Mouse (Mus musculus) heart, embryonic 14.5 days (tissue): ENCODE measurements around the gene Cd6. TPM values are rescaled to one million over a fixed set of nuclear protein-coding genes. Genes with fewer than 3 reads are reported as not detected.

Source experiments
- ATAC-seq: fragments of 200-750 bp; cut with Nextera tagmentation; 2 replicates; pipeline ENCODE4 v1.8.0; 2017; ENCODE audit warnings: low read depth, moderate TSS enrichment; ENCODE audit not compliant: insufficient number of reproducible peaks, insufficient read depth, low FRiP score
- H3K27ac ChIP-seq, 2 experiments: fragments of 200-500 bp in 1 of 2; fragments of 300-500 bp in 1 of 2; sonication (generic) in 1 of 2; replicated peaks in 1 of 2; 2 replicates each; pipeline ENCODE4 v1.5.1; 2012 to 2014; ENCODE audit warnings: low read depth in 2 of 2, low read length in 2 of 2, control low read depth in 1 of 2, mild to moderate bottlenecking in 1 of 2, mixed read lengths in 1 of 2; ENCODE audit not compliant: control insufficient read depth in 1 of 2, insufficient read depth in 1 of 2
- H3K27me3 ChIP-seq: fragments of 300-500 bp; sonication (generic); 2 replicates; pipeline ENCODE4 v1.6.1; 2014; ENCODE audit warnings: mild to moderate bottlenecking, low read length, control low read depth; ENCODE audit not compliant: control insufficient read depth, insufficient read depth
- H3K36me3 ChIP-seq: fragments of 300-500 bp; sonication (generic); 2 replicates; pipeline ENCODE4 v1.6.1; 2014; ENCODE audit warnings: mild to moderate bottlenecking, control low read depth, low read length, mixed read lengths; ENCODE audit not compliant: control insufficient read depth, insufficient read depth
- H3K4me1 ChIP-seq, 2 experiments: fragments of 200-500 bp in 1 of 2; fragments of 300-500 bp in 1 of 2; sonication (generic) in 1 of 2; 2 replicates each; pipeline ENCODE4 v1.6.1; 2012 to 2014; ENCODE audit warnings: low read length in 2 of 2, control low read depth in 1 of 2, mixed read lengths in 1 of 2; ENCODE audit not compliant: control insufficient read depth in 2 of 2, insufficient read depth in 2 of 2
- H3K4me2 ChIP-seq: fragments of 300-500 bp; sonication (generic); 2 replicates; pipeline ENCODE4 v1.6.1; 2014; ENCODE audit warnings: mild to moderate bottlenecking, low read length
- H3K4me3 ChIP-seq, 2 experiments: fragments of 200-500 bp in 1 of 2; fragments of 300-500 bp in 1 of 2; sonication (generic) in 1 of 2; 2 replicates each; pipeline ENCODE4 v1.5.1; 2012 to 2014; ENCODE audit warnings: low read length in 2 of 2, mild to moderate bottlenecking in 2 of 2, control low read depth in 1 of 2, low read depth in 1 of 2, moderate library complexity in 1 of 2; ENCODE audit not compliant: control insufficient read depth in 1 of 2, insufficient read depth in 1 of 2
- H3K9ac ChIP-seq: fragments of 300-500 bp; sonication (generic); 2 replicates; pipeline ENCODE4 v1.6.1; 2014; ENCODE audit warnings: mild to moderate bottlenecking, low read length
- H3K9me3 ChIP-seq: fragments of 300-500 bp; sonication (generic); 2 replicates; pipeline ENCODE4 v1.6.1; 2016; ENCODE audit warnings: low read length, control low read depth; ENCODE audit not compliant: control insufficient read depth
- WGBS: fragments of 180-500 bp; shearing (Covaris S2); extraction: QIAGEN DNeasy Blood & Tissue Kit; methylation state at CpG from one replicate; pipeline ENCODE4 v1.1.7; 2014; 5-methylcytosine and 5-hydroxymethylcytosine counted together
- polyA plus RNA-seq: library from polyadenylated mRNA; unstranded; fragments of >200 nt; fragmentation: Nextera tagmentation; extraction: Ambion mirVana; gene quantifications from 2 replicates; pipeline ENCODE4 v1.2.1, GENCODE M21; 2014

Gene Cd6
- polyA plus RNA-seq, 1 experiment from 2014 or later = not detected

GRCm38 (mm10) chr19:10740641-10741440 lies 89.0 kb downstream of the Cd6 start:
- Histone ChIP-seq H3K4me1 (peaks cover 0 to 6% of the 10 kb centered on the region in 2 experiments; a peak in 2 of 4 replicates), H3K27ac (no peak overlapping the region), H3K36me3 (no peaks in the 10 kb centered on the region), H3K4me3 (no peak overlapping the region), H3K27me3 (no peaks in the 10 kb centered on the region), H3K9ac (no peak overlapping the region), H3K4me2 (no peak overlapping the region), H3K9me3 (no peaks in the 10 kb centered on the region)
- no peak for ATAC-seq
- 27% methylated on average over 11 of the region's 11 CpGs for WGBS

- Histone ChIP-seq H3K4me1 (peaks cover 0 to 6% of the 10 kb centered on the region in 2 experiments; a peak in 2 of 4 replicates), H3K9ac (no peak overlapping the region), H3K27ac (no peak overlapping the region), H3K27me3 (no peaks in the 10 kb centered on the region), H3K4me2 (no peak overlapping the region), H3K4me3 (no peak overlapping the region), H3K9me3 (no peaks in the 10 kb centered on the region), H3K36me3 (no peaks in the 10 kb centered on the region)
- no peak for ATAC-seq
- WGBS = 97% methylated on average over 4 of the region's 4 CpGs
Observed at GRCm38 (mm10) chr19:10739916-10740315, 89.9 kb downstream of the Cd6 start.

Other genes starting within 250 kb of the Cd6 start
- 251 and 258 TPM in 2 replicates for gene Ddb1, start 224.7 kb downstream of the Cd6 start, polyA plus RNA-seq
- gene Tkfc, start 224.4 kb downstream of the Cd6 start, polyA plus RNA-seq = 8.6 and 11.2 TPM in 2 replicates
- gene Vwce, start 195.8 kb downstream of the Cd6 start, polyA plus RNA-seq = 0.36 and 0.51 TPM in 2 replicates
- gene Pga5, start 152.0 kb downstream of the Cd6 start, polyA plus RNA-seq = not detected in 2 replicates
- gene Vps37c, start 141.3 kb downstream of the Cd6 start, polyA plus RNA-seq = 28.4 and 30.0 TPM in 2 replicates
- 0.66 and 1.4 TPM in 2 replicates for gene Cd5, start 91.1 kb downstream of the Cd6 start, polyA plus RNA-seq
- gene Slc15a3, start 9.7 kb upstream of the Cd6 start, polyA plus RNA-seq = 0.46 and 0.66 TPM in 2 replicates
- gene Tmem132a, start 39.9 kb upstream of the Cd6 start, polyA plus RNA-seq = 31.6 and 37.0 TPM in 2 replicates
- 92.4 and 94.5 TPM in 2 replicates for gene Tmem109, start 51.9 kb upstream of the Cd6 start, polyA plus RNA-seq
- gene Prpf19, start 65.2 kb upstream of the Cd6 start, polyA plus RNA-seq = 32.0 and 35.3 TPM in 2 replicates
- not detected in 2 replicates for gene Zp1, start 90.6 kb upstream of the Cd6 start, polyA plus RNA-seq
- gene Ptgdr2, start 107.1 kb upstream of the Cd6 start, polyA plus RNA-seq = 0.07 and 0.22 TPM in 2 replicates
- 12.9 and 14.7 TPM in 2 replicates for gene Ccdc86, start 119.2 kb upstream of the Cd6 start, polyA plus RNA-seq
- not detected in 2 replicates for gene Ms4a10, start 144.6 kb upstream of the Cd6 start, polyA plus RNA-seq
- 0.15 TPM in 1 of 2 replicates, not detected in the other for gene Ms4a15, start 163.2 kb upstream of the Cd6 start, polyA plus RNA-seq
- gene Ms4a18, start 188.0 kb upstream of the Cd6 start, polyA plus RNA-seq = not detected in 2 replicates